Mouse (Mus musculus) embryonic fibroblast, embryonic 13.5 days (primary cell): Measurements from ENCODE around the gene Gm17018.

ENCODE experiments used
- CTCF ChIP-seq: IDR thresholded peaks from 2 replicates; pipeline ENCODE4 v1.5.1; 2011; ENCODE audit warnings: mild to moderate bottlenecking, control low read depth, low read length, moderate library complexity, borderline replicate concordance; ENCODE audit not compliant: insufficient read depth
- POLR2A ChIP-seq: IDR thresholded peaks from 2 replicates; pipeline ENCODE4 v1.6.1; 2011; ENCODE audit warnings: low read depth, mild to moderate bottlenecking, control low read depth, low read length, moderate library complexity

DNA sequence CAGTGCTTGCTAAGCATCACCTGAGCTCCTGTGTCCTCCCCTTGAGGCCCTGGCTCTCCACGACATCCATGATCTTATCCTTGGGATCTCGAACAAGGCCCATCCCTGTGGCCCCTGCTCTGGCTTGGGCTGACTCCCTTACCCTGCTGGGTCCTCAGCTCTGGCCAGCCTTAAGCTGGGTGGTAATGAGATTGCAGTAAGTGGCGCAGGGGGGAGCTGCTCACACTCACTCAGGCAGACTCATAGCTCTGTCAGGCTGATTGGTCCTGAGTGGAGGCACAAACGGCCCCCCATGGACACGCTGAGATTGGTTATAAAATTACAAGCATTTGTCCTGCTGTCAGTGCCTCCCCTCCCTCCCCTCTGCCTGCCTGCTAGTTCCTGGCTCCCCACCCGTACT lies 24.5 kb upstream of the Gm17018 start:
- TF ChIP-seq CTCF, result no peak
- no peak for TF ChIP-seq POLR2A
